Mouse (Mus musculus): ENCODE results near the gene Cpeb3.

- TF ChIP-seq HCFC1 (IDR thresholded peaks at IDR 0.05; ENCODE audit: borderline replicate concordance, insufficient read depth, low read length) (no peak), ZNF384 (IDR thresholded peaks at IDR 0.05; ENCODE audit: low read depth, low read length) (no peak), ZC3H11A (IDR thresholded peaks at IDR 0.05; ENCODE audit: borderline replicate concordance, low read depth, low read length) (no peak), CHD2 (IDR thresholded peaks at IDR 0.05; ENCODE audit: low read depth, low read length) (no peak), MAFK (IDR thresholded peaks at IDR 0.05; ENCODE audit: insufficient read depth, low read depth, low read length) (no peak)
Measured at GRCm38 (mm10) chr19:37188366-37188948, 19.9 kb downstream of the Cpeb3 start.

Measured in ES-E14 (cell line).